Mouse (Mus musculus): ENCODE measurements at regions not wholly inside any gene's neighbourhood (a gene's known extent, or its start where the extent isn't known, plus 50 kb on each side); places are given as distances from the start of the nearest gene placed in this dataset.

- no peak for DNase-seq
Observed at GRCm38 (mm10) chr8:89872768-89873167, 475.4 kb downstream of the Tox3 start.

DNA sequence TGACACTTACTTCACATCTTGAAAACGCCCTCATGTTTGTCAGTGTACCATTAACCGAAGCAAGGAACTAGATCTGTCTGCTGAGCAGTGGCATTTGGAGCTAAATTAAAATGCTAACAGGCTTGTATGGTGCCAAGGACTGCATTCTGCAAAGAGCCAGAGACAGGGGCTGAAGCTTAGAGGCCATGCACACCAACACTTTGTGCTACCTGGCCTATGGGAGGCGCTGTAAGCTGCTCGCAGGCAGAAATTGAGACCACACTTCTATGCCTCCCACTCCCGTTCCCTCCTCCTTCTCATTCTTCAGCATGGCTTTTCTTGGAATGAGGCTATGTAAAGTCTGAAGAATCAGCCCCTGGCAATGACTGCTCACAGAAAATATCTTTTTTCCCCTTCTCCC is 476.2 kb downstream of the Tox3 start:
- DNase-seq, result peak; percentile 19

GRCm38 (mm10) chr8:89859813-89860212 is 488.3 kb downstream of the Tox3 start:
- DNase-seq, result no peak

DNA sequence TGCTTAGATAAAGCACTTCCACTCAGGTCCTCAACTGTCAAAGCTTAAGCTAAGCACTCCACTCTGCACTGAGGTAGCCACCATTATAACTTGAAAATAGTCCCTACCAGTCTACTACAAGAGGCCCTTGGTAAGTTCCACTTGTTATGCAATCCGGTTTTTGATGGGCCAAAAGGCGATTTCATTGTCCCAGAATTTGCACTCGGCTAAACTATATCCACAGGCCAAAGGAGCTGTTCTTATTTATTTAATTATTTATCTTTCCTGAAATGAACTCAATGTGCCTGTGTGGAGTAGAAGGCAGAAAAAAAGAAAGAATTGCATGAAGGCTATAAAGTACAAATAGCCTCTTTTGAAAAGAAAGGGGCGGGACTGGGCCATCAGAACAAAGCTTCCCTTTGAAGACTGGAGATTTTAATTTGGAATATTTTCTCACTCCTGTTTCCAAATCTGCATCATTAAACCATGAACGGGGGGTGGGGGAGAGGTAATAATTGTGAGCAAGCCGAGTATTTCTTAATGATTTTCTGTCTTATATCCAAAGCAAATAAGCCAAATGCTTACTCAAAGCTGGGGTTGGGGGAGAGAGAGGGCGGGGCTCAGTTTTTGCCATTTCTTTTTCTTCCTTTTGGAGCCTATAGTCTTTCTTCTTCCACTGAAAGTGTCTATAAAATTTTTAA is 489.3 kb downstream of the Tox3 start:
- no peak for DNase-seq

GRCm38 (mm10) chr8:89855556-89855955 is 492.6 kb downstream of the Tox3 start:
- no peak for DNase-seq

GRCm38 (mm10) chr8:89850209-89850796 is 497.8 kb downstream of the Tox3 start:
- DNase-seq, result peak; percentile 23

DNA sequence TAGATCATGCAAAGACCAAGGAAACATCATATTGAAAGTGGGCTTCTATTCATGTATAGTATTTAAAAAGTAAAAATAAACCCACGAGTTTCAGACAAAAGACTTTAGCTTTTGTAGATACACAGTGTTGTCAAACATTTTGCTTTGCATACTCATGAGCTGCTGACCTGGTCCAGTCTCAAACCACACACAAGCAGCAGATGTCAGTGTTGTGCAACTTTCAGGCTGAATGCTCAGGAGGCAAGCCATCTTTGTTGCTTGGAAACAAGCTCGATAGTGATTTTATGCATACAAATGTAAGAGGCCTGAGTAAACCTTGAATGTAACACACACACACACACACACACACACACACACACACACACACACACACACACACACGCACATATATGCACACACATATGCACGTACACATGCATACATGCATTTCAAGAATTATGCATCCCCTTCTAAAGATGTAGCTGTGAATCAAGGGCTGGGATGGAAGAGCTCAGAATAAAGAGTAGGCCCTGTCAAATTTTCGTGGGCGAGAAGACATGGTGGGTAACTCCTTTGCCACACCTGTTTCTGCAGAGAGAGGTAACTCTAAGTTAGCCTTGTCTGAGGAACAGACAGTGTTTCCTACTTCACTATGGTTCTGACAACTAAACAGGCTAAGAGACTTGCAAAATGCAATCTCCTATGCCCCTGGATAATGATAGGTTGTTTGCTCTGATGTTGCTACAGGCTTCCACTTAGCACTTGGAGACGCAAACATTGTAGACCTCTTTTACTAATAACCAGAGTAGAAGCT is 498.5 kb downstream of the Tox3 start:
- DNase-seq, result peak; percentile 8

DNA sequence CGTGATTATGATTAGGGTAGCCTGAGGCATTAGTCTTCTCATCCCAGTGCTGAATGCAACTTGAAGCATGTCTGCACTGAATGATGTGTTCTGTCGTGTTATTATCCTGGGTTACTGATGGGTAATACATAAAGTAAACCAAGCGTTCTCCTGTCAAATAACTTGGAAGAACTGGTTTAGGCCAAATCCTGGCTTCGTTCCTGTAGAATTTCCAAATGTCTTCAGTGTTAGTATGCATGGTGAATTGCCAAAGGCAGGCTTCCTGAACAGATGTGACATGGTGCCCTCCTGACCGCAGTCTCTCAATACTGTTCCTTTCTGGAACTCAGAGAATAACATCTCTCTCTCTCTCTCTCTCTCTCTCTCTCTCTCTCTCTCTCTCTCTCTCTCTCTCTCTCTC is 509.6 kb downstream of the Tox3 start:
- no peak for DNase-seq

- no peak for DNase-seq
Observed at GRCm38 (mm10) chr8:89833715-89834114, 514.4 kb downstream of the Tox3 start.

- no peak for DNase-seq
Observed at GRCm38 (mm10) chr8:89824586-89824985, 523.6 kb downstream of the Tox3 start.

DNA sequence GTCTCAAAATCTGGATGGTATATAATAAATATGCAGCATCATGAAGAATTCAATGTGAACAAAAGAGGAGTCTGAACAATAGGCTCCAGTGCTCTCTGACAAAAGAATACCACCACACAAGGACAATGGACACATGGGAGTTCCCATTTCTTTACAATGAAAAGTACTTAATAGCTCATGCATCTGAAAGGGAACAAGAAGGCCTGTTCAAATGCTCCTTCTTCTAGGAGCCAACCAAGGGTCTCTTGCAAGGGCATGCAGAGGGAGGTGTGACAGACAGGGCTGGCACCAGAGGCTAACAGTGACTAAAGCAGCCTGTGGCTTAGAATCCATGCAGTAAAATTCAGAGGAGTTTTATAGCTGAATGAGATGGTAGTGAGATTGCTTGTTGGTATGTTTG is 524.5 kb downstream of the Tox3 start:
- no peak for DNase-seq

DNA sequence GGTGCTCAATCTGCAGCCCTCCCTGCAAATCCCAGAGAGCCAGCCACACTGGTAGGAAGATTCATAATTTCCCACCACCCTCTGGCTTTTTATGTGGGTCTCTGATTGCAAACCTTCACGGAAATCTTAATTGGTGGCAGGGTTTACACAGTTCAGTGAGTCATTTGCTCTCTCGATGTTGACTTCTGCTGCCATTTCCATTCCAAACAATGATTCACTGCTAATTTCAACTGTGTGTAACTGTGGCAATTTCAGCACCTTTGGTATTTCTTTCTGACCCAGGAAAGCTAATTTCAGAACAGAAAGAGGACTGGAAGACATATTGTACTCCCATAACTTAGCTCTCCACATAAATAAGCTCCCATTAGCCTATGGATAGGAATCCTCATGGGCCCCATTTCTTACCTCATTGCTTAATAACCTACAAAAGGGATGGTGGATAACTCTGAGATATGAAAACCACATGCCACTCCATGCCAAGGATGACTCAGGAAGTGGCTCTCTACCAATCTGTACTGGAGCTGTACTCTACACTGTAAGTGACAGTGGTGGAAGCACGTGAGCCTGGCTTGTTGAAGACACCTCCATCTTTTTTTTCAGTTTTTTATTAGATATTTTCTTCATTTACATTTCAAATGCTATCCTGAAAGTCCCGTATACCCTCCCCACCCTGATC is 536.0 kb downstream of the Tox3 start:
- no peak for DNase-seq

DNA sequence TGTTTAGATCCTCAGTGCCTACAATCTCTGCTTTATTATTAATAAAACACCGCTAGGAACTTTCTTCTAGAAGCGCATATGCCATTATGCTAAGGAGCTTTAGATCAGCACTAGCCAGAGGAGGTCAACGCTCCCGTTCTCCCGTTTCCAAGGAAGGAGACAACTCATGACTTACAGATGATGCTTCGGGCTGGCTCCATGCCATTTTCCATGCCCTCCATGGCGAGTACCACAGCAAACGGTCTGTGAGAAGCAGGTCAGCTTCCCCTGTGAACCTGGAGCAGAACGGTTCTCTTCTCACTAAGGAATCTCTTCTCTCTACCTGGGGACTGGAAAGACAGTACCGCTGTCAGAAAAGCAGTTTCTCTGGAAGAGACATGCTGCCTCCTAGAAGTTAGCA is 559.8 kb downstream of the Tox3 start:
- DNase-seq, result peak; percentile 8

- DNase-seq, result peak; percentile 45
Observed at GRCm38 (mm10) chr8:89787050-89787905, 560.9 kb downstream of the Tox3 start.

DNA sequence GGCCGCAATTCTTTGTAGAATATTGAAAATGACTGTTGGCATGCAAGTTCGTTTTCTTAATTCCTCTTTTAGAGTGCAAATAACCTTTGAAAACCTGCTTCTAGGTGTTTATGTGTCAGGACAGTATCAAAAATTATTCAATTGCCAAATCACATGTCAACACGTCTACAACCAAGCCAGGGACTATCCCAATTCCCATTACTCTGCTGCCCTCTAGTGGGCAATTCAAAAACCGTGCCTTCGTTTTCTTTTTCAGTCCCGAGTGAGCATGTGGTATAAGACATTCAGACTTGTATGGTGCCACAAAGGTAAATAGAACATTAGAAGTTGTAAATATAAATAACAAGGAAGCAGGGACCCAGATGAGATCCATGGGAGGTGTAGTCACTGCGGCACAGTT is 563.1 kb downstream of the Tox3 start:
- DNase-seq, result peak; percentile 61

GRCm38 (mm10) chr8:89783311-89783710 is 564.8 kb downstream of the Tox3 start:
- no peak for DNase-seq

GRCm38 (mm10) chr8:89766387-89766786 is 581.8 kb downstream of the Tox3 start:
- no peak for DNase-seq

DNA sequence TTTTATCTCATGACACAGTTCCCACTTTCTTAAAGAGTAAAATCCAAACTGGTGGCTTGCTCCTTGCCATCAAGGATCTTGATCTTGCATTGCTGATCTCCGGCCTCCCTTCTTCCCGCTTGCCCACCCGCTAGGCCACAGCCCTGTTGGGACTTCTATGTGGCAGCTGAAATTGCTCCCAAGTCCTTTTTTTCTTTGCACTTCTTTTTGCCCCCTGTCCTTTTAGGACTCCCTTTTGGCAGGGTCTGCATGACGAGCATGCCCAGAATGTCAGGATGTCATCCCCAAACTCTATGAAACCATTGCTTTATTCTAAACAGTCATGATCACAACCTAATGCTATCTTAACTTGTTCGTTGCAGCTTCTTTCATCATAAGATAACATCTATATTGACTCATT is 588.6 kb downstream of the Tox3 start:
- DNase-seq, result no peak

GRCm38 (mm10) chr8:89758695-89759094 is 589.4 kb downstream of the Tox3 start:
- DNase-seq, result no peak

- no peak for DNase-seq
Observed at GRCm38 (mm10) chr8:89755951-89756350, 592.2 kb downstream of the Tox3 start.

GRCm38 (mm10) chr8:89751201-89751600 is 596.9 kb downstream of the Tox3 start:
- peak; percentile 44 for DNase-seq

- no peak for DNase-seq
Observed at GRCm38 (mm10) chr8:89747726-89748125, 600.4 kb downstream of the Tox3 start.

Data from kidney, adult 11 months (tissue).